Mouse (Mus musculus): ENCODE data around the gene Arhgdia. TPM values are rescaled to one million over a fixed set of nuclear protein-coding genes. Genes with fewer than 3 reads are reported as not detected.

Gene Arhgdia
- polyA plus RNA-seq, 1 experiment from 2014 or later, result 699 TPM

Small RNAs within 50 kb of the gene (microRNA-seq; reads per million reads assigned to microRNA genes)
- gene Mir6936, result 1.7 reads per million

Other genes starting within 250 kb of the Arhgdia start
- 2,618 and 2,638 TPM in 2 replicates for gene Actg1, start 233.1 kb downstream of the Arhgdia start, polyA plus RNA-seq (2015; fragmentation: Nextera tagmentation; extraction: Ambion mirVana)
- 0.38 and 0.56 TPM in 2 replicates for gene Fscn2, start 220.1 kb downstream of the Arhgdia start, polyA plus RNA-seq (2015; fragmentation: Nextera tagmentation; extraction: Ambion mirVana)
- gene Faap100, start 202.9 kb downstream of the Arhgdia start, polyA plus RNA-seq (2015; fragmentation: Nextera tagmentation; extraction: Ambion mirVana), result 36.9 and 37.4 TPM in 2 replicates
- gene Nploc4, start 143.9 kb downstream of the Arhgdia start, polyA plus RNA-seq (2015; fragmentation: Nextera tagmentation; extraction: Ambion mirVana), result 32.5 and 34.5 TPM in 2 replicates
- gene Tspan10, start 139.0 kb downstream of the Arhgdia start, polyA plus RNA-seq (2015; fragmentation: Nextera tagmentation; extraction: Ambion mirVana), result not detected in 2 replicates
- 0.25 and 0.31 TPM in 2 replicates for gene Pde6g, start 128.1 kb downstream of the Arhgdia start, polyA plus RNA-seq (2015; fragmentation: Nextera tagmentation; extraction: Ambion mirVana)
- gene Oxld1, start 123.6 kb downstream of the Arhgdia start, polyA plus RNA-seq (2015; fragmentation: Nextera tagmentation; extraction: Ambion mirVana), result 12.7 and 13.0 TPM in 2 replicates
- gene Ccdc137, start 123.5 kb downstream of the Arhgdia start, polyA plus RNA-seq (2015; fragmentation: Nextera tagmentation; extraction: Ambion mirVana), result 31.2 and 35.5 TPM in 2 replicates
- 43.8 and 44.6 TPM in 2 replicates for gene Arl16, start 114.0 kb downstream of the Arhgdia start, polyA plus RNA-seq (2015; fragmentation: Nextera tagmentation; extraction: Ambion mirVana)
- gene Mrpl12, start 97.0 kb downstream of the Arhgdia start, polyA plus RNA-seq (2015; fragmentation: Nextera tagmentation; extraction: Ambion mirVana), result 125 and 133 TPM in 2 replicates
- gene Slc25a10, start 89.8 kb downstream of the Arhgdia start, polyA plus RNA-seq (2015; fragmentation: Nextera tagmentation; extraction: Ambion mirVana), result 67.5 and 70.9 TPM in 2 replicates
- 0.91 and 1.1 TPM in 2 replicates for gene Gcgr, start 50.9 kb downstream of the Arhgdia start, polyA plus RNA-seq (2015; fragmentation: Nextera tagmentation; extraction: Ambion mirVana)
- gene Mcrip1, start 31.9 kb downstream of the Arhgdia start, polyA plus RNA-seq (2015; fragmentation: Nextera tagmentation; extraction: Ambion mirVana), result 205 and 209 TPM in 2 replicates
- 0.65 and 1.7 TPM in 2 replicates for gene Ppp1r27, start 30.5 kb downstream of the Arhgdia start, polyA plus RNA-seq (2015; fragmentation: Nextera tagmentation; extraction: Ambion mirVana)
- gene P4hb, start 8.4 kb downstream of the Arhgdia start, polyA plus RNA-seq (2015; fragmentation: Nextera tagmentation; extraction: Ambion mirVana), result 847 and 883 TPM in 2 replicates
- gene Alyref, start 16.7 kb upstream of the Arhgdia start, polyA plus RNA-seq (2015; fragmentation: Nextera tagmentation; extraction: Ambion mirVana), result 511 and 543 TPM in 2 replicates
- 215 and 222 TPM in 2 replicates for gene Anapc11, start 16.8 kb upstream of the Arhgdia start, polyA plus RNA-seq (2015; fragmentation: Nextera tagmentation; extraction: Ambion mirVana)
- 0.78 and 1.4 TPM in 2 replicates for gene Npb, start 26.9 kb upstream of the Arhgdia start, polyA plus RNA-seq (2015; fragmentation: Nextera tagmentation; extraction: Ambion mirVana)
- gene Pcyt2, start 36.3 kb upstream of the Arhgdia start, polyA plus RNA-seq (2015; fragmentation: Nextera tagmentation; extraction: Ambion mirVana), result 103 and 126 TPM in 2 replicates
- 32.6 and 34.3 TPM in 2 replicates for gene Sirt7, start 43.6 kb upstream of the Arhgdia start, polyA plus RNA-seq (2015; fragmentation: Nextera tagmentation; extraction: Ambion mirVana)
- 23.3 and 24.5 TPM in 2 replicates for gene Mafg, start 52.0 kb upstream of the Arhgdia start, polyA plus RNA-seq (2015; fragmentation: Nextera tagmentation; extraction: Ambion mirVana)
- 25.4 and 27.2 TPM in 2 replicates for gene Pycr1, start 62.1 kb upstream of the Arhgdia start, polyA plus RNA-seq (2015; fragmentation: Nextera tagmentation; extraction: Ambion mirVana)
- gene Myadml2, start 66.5 kb upstream of the Arhgdia start, polyA plus RNA-seq (2015; fragmentation: Nextera tagmentation; extraction: Ambion mirVana), result 0.55 and 1.3 TPM in 2 replicates
- gene Notum, start 79.6 kb upstream of the Arhgdia start, polyA plus RNA-seq (2015; fragmentation: Nextera tagmentation; extraction: Ambion mirVana), result 4.1 and 4.3 TPM in 2 replicates
- 138 and 143 TPM in 2 replicates for gene Aspscr1, start 91.3 kb upstream of the Arhgdia start, polyA plus RNA-seq (2015; fragmentation: Nextera tagmentation; extraction: Ambion mirVana)
- 160 and 167 TPM in 2 replicates for gene Cenpx, start 132.1 kb upstream of the Arhgdia start, polyA plus RNA-seq (2015; fragmentation: Nextera tagmentation; extraction: Ambion mirVana)
- gene Lrrc45, start 132.3 kb upstream of the Arhgdia start, polyA plus RNA-seq (2015; fragmentation: Nextera tagmentation; extraction: Ambion mirVana), result 57.9 and 59.9 TPM in 2 replicates
- gene Rac3, start 139.8 kb upstream of the Arhgdia start, polyA plus RNA-seq (2015; fragmentation: Nextera tagmentation; extraction: Ambion mirVana), result 54.9 and 60.5 TPM in 2 replicates
- 45.1 and 55.1 TPM in 2 replicates for gene Dcxr, start 145.7 kb upstream of the Arhgdia start, polyA plus RNA-seq (2015; fragmentation: Nextera tagmentation; extraction: Ambion mirVana)
- gene Cbr2, start 150.5 kb upstream of the Arhgdia start, polyA plus RNA-seq (2015; fragmentation: Nextera tagmentation; extraction: Ambion mirVana), result 102 and 103 TPM in 2 replicates
- 3.9 and 4.8 TPM in 2 replicates for gene Hmga1b, start 181.2 kb upstream of the Arhgdia start, polyA plus RNA-seq (2015; fragmentation: Nextera tagmentation; extraction: Ambion mirVana)
- 35.4 and 38.3 TPM in 2 replicates for gene Rfng, start 202.6 kb upstream of the Arhgdia start, polyA plus RNA-seq (2015; fragmentation: Nextera tagmentation; extraction: Ambion mirVana)
- 205 and 213 TPM in 2 replicates for gene Gps1, start 202.6 kb upstream of the Arhgdia start, polyA plus RNA-seq (2015; fragmentation: Nextera tagmentation; extraction: Ambion mirVana)
- 84.3 and 90.4 TPM in 2 replicates for gene Dus1l, start 214.8 kb upstream of the Arhgdia start, polyA plus RNA-seq (2015; fragmentation: Nextera tagmentation; extraction: Ambion mirVana)
- gene Fasn, start 242.9 kb upstream of the Arhgdia start, polyA plus RNA-seq (2015; fragmentation: Nextera tagmentation; extraction: Ambion mirVana), result 49.0 and 53.2 TPM in 2 replicates

All from lung, embryonic 15.5 days (tissue).